Mouse (Mus musculus) naive thymus-derived CD4-positive, alpha-beta T cell, adult 2 months (primary cell): ENCODE results near the gene Cabp4.

Source experiments
- DNase-seq: peaks from one replicate; pipeline ENCODE4 v3.0.0-alpha.2; 2011; ENCODE audit warnings: low read depth

Cabp4 gene

DNA sequence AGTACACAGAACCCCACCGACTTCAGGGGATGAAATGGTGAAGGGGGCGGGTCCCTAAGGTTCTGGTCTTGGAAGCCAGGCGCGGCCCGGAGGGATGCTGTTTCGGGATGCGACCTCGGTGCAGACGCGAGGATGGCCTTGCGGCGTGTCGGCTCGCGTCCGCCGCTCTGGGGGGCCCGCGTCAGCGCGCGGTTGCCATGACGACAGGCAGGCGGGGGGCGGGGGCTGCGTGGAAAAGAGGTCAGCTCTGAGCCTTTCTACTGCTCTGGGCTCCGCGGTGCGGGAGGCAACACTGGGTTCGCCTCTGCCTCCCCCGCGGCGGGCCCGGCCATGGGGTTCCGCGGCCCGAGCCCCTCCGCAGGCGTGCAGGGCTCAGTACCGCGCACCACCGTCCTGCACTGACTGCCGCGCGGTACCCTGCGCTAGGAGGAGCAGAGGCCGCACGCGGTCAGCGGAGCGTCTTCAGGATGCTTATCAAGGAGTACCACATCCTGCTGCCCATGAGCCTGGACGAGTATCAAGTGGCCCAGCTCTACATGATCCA, 43.0 kb downstream of the Cabp4 start:
- DNase-seq, result peak; percentile 55

DNA sequence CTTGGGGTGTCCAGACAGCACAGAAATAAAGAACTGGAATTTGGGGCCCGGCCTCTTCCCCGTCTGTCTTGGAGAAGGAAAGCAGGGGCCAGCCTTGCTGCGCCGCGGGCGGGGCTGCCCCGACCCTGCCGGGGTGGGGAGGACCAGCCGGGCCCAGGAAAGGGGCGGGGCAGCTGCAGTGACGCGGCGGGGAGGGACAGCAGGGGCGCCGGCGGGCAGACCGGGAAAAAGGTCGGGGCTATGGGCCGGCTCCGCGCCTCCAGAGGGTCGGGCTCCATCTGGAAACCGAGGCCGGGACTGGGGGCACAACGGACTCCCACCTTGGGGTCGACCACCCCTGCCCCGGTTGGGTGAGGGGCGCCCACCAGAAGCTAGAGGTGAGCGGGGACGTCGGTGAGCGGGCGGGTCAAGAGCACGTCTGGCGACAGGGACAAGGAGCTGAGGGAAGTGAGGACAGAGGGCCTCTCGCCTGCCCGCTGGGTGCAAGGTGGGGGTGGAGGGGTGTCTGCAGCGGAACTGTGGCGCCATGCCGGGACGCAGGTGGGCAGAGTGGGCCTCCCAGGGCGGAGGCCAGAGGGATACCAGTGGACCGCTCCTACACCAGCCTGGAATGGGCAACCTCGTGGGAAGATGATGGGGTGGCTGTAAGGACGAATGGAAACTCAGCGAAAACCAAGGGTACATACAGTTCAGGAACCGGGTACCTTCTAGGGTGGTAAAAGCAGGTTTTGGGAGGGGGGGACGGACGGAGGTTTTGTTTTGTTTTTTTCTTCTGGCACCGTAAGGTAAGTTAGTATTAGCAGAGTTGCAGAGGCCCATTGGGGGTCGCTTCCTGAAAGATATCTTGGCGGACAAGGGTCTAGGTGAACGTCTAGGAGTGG, 43.8 kb downstream of the Cabp4 start, which contains the start of gene Pitpnm1:
Gene Pitpnm1 (plus strand): TSS at position 162 of the 881 bp plus-strand sequence.
- peak; percentile 71 for DNase-seq

DNA sequence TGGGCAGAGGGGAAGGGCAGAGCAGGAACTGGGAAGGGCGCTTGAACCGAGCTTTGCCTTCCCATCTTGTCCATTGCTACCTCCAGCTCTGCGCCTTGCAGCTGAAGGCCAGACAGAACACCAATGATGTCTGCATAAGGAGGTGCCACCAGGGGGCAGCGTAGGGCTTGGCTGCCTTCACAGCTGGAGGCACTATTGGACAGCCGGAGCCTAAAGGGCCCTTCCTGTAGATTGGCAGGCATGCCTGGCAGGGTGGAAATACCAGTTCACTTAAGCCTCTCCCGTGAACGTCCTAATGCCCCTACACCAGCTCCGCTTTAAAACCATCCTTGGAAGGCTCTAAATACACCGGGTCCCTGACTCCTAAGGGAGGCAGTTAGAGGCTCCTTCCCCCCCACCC, 44.8 kb downstream of the Cabp4 start:
- DNase-seq, result peak; percentile 96

DNA sequence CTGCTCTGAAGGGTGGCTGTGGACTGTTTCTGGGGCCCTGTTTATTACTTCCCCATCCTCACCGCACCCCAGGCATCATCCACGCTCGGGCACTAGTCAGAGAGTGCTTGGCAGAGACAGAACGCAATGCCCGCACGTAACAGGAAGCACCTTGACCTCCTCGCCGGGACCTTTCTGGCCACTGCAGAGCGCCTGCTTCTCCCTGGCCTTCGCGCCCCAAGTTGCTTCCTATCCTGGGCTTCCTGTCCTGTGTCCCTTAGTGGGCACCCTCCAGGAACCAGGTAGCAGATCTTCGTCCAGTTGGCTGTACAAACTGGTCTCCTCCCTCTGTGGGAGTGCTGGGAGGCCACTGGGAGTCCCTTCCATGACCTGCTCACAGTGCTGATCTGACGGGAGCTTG, 45.4 kb downstream of the Cabp4 start:
- DNase-seq, result no peak

DNA sequence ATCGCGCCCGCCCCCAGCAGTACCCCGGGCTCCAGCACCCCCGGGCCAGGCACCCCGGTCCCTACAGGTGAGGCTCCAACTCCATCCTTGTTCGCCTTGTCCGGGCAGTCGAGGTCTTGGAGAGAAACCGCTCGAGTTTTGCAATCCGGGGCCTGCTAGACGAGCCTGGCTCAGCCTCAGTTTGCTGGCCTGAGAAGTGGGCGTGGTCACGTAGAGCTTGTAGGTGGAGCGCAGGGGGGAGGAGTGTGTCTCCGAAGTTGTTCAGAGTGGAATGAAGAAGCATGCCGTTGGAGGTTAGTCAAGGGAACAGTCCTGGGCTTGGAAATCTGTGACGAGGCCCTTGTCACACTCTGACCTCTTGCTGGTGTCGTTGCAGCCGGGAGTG, 46.4 kb downstream of the Cabp4 start:
- DNase-seq, result peak; percentile 85

DNA sequence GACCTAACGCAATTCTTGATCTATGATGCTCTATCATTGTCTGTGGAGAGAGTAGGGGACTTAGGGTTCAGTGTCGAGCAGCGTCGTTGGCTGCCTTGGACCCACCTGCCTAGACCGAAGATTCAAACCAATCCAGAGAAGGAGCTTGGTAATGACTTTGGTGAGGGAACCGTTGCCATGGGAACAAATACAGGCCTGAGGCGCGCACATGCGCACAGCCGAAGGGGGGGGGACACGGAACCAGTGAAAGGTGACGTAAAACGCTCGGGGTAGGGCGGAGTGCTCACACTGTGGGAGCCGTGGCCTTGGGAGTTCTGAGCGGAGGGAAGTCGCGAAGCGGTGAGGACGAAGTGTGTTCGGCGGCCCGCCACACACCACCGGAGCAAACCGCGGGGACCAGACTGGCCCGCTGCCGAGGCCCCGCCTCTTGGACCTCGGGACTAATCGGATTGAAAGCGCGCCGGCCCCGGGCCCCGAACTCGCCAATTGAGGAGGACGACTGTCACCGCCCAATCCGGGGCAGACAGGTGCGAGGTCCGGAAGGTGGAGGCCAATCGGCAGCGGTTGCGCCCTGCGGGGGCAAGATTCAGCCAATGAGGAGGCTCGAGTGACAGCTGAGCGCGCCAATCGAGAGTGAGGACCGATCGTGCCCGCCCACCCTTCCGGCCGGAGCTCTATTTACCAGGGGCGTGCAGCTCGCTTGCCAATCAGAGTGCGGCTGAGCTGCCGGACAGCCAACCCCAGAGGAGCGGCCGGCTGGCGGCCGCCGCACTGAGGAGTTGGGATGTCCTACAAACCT, 47.0 kb downstream of the Cabp4 start, which contains the start of gene Cdk2ap2:
Gene Cdk2ap2 (plus strand): TSS at position 541 of the 799 bp plus-strand sequence.
- DNase-seq, result peak; percentile 98

DNA sequence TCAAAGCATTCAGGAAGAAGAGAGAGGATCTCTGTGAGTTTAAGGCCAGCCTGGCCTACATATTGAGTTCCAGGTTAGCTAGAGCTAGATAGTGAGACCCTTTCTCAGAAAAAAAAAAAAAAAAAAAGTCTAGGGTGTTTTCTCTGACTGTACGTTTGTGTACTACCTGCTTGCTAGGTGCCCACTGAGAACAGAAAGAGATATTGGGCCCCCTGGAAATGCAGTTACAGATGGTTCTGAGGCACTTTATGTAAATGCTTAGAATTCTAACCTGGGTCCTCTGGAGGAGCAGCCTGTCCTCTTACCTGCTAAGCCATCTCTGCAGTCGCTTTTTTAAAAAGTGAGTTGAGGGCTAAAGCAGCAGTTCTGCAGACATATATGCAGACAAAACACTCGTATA, 48.0 kb downstream of the Cabp4 start:
- DNase-seq, result no peak

DNA sequence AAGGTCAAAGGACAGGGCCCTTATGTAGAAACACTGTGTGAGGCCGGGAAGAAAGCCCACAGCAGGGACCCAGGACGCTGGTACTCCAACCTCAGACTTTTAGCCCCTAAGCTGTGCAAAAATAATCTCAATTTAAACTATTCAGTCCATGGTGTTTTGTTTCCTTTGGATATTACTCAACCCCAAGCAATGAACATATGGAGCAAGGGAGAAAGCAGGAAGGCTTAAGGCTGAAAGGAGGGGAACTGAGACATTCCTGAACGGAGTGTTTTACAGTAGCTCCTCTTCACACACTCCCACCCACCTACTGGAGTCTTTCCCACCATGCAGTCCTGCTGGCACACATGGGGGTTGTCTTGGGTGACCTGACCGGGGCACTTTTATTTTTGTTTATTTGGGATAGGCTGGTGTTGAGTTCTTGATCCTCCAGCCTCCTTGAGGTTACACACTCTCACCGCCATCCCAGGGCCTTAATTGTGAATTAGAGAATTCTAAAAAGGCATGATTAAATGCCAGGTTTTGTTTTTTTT, 49.0 kb downstream of the Cabp4 start:
- DNase-seq, result no peak

DNA sequence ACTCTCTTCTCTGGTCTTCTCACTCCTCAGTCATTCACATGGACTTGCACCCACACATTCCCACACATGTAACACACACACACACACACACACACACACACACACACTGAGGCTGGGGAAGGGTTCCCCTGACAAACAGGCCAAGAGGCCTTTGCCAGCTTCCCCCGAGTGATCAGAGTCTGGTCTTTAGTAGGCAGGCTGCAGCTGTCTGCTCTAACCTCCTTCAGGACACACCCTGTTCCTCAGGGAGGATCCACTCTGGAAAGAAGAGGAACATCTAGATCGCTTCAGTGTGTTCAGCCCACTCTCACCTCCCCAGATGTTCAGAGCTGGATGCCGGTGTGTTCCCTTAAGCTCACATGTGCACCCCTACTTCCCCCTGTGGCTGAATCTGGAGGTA, 49.5 kb downstream of the Cabp4 start:
- DNase-seq, result no peak

DNA sequence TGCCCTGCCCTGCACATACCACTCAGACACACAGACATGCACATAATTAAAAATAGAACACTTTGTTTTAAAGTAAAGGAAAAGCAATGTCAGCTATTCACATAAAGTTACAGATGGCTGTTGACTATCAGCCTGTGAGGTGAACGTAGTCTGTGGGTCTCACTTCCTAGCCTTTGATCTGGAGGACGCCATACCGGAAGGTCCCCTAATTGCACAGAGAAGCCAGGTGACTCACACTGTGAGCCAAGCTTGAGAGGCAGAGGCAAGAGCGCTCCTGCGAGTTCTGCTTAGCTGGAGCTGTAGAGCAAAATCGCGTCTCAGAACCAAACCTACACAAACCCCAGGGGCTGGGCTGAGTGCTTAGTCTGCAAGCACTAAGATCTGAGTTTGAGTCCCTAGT, 50.1 kb downstream of the Cabp4 start:
- peak; percentile 70 for DNase-seq

DNA sequence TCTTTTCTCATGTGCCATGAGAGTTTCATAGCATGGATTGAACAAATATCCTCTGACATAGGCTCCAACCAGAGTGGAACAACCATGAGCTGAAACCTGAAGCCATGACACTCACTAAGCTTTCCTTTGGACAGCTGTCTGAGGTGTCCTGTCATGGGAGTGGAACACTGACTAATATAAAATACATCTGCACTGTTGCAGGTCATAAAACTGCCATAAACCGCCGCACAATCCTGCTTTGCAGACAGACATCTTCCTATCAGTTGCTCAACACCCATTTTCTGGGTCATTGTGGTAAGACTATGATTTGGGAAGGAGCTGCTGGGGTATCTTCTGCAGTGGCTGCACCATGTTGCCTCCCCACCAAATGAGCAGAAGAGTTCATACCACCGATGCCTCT, 51.1 kb downstream of the Cabp4 start:
- DNase-seq, result no peak

DNA sequence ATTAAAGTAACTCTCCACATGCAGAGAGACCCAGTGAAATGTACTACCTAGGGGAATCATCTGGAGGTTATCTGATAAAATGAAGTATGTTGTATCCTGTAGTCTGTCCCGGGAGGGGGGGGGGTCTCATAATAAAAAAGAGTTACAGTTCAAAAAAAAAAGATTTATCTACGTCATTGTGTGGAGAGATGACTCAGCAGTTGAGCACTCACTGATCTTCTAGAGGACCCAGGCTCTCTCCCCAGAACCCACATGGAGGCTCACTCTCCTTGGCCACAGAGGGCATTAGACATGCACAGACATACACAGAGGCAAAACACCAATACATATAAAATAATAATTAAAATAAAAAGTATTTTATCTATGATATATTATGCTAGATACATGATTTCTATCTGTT, 52.5 kb downstream of the Cabp4 start:
- no peak for DNase-seq

DNA sequence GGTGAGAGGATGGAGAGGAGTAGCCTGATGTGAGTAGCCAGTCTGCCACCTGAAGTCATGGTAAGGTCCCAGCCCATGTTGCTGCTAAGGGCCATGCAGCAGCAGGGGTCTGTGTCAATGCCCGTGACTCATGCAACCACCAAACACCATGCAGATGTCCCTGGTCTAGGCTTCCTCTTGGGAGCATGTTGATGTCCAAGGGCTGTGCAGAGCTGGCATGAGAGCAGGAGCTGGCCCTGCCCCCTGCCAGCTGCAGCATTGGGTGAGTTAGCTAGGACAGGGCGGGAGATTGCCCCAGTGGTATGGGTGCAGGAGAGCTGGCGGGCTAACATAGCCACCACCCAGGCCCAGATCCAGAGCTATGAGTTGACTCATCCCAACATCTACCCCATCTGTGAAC, 53.4 kb downstream of the Cabp4 start:
- no peak for DNase-seq

DNA sequence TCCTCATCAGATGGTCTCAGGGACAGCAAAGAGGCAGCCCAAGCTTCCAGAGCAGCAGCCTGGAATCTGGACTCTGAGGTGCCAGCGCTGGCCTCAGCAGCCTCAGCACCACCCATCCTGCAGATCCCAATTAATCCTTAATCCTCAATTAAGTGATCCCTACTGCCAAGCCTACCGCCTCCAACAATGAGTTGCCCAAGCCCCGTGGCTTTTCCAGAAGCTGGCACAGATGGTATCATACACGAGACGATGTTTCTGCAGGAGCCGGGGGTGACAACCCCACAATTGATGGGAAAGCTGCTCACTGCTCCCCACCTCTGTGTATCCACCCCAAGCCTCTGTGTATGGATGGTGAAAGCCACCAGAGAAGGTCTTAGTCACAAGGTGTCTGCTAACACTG, 54.7 kb downstream of the Cabp4 start:
- DNase-seq, result no peak

DNA sequence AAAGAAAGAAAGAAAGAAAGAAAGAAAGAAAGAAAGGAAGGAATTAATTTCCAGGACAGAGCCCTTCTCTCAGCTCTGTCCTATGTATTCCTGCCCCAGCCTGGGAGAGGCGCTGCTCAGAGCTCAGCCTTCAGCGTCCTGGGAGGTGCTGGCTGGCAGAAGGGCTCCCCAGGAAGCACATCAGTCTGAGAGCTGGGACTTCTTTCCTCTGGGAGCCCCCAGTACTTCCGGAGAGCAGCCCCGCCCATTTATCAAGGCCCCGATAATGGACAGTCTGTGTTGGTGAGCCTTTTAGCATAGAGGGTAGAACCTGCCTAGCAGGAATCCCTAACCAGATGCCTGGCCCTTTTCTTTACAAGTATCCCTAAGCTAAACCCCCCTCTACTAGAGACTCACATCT, 55.7 kb downstream of the Cabp4 start:
- no peak for DNase-seq

DNA sequence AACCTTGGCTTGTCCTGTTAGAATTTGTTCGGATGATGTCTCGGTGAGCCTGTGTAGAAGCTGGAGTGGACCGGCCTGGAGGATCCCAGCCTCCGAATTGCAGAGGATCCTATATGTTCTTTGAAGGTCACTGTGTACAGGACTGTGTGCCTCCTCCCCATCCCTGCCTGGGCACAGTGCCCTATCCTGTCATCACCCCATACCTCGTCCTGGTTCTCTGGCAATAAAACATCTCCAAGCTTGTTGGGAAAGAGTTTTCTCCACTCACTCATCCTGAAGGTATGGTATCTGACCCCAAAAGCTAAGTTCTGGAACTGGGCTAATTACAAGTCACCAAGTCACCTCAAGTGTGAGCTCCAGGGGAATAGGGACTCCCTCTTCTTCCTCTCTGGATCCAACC, 56.7 kb downstream of the Cabp4 start:
- DNase-seq, result no peak

DNA sequence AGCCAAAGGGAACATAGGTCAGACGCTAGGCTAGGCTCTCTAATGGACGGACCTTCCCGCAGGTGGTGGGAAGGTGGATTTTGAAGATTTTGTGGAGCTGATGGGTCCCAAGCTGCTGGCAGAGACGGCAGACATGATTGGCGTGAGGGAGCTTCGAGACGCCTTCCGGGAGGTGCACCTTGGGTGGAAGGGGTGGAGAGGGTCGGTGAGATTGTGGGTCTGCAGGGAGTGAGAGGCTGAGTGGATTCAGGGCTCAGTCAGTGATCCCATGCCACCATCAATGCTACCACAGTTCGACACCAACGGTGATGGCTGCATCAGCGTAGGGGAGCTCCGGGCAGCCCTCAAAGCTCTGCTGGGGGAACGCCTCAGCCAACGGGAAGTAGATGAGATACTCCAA, 57.7 kb downstream of the Cabp4 start:
- no peak for DNase-seq
